Mouse (Mus musculus) CD4-positive naive resting alpha-beta T cell, adult 57 days (primary cell): ENCODE results near the gene C530025M09Rik. TPM values are rescaled to one million over a fixed set of nuclear protein-coding genes. Genes with fewer than 3 reads are reported as not detected.

Experiments
- total RNA-seq: library from RNA; stranded (reverse); gene quantifications from one replicate; pipeline ENCODE4 v1.2.4, GENCODE M21; 2023

Gene C530025M09Rik
- total RNA-seq, result not detected

DNA sequence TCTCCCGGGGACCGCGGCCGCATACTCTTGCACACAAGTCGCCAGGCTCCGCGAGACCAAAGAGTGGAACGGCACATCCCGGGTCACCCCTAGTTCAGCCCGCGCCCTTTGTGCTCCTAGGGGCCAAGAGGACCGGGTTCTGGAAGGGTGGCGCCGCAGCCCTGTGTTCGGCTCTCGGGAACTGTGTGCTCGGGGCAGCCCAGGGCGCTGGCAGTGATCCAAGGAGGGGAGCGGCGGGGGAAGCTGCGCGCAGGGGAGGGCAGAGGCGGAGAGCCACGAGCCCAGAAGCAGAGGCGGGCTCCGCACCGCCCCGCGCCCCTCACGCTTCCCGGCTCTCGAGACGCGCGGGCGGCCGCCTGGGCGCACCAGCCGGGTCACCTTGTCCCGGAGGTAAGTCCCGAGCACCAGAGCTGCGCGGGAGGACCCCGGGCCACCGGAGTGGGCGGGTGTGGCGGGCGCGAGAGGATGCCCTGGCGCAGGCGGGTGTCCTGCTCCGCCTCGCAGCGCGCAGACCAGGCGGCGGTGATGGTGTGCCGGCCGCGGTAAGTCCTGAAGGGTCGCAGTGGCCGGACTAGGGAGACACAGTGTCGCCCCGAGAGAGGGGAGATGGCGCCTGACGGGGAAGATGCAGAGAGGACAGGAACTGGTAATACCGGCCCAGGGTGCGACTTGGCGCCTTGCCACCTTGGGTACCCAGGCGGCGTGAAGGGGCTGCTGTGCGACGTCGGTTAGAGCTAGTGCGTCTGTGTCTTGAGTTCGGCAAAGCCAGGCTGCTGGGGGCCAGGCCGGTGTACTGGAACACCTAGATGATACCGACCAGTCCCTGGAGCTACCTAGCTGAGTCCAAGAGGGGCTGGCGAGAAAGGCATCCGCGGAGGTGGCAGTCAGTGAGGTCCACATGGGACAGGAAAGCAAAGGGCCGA, at the start of gene C530025M09Rik:
TSS of gene C530025M09Rik (minus strand) at position 678 of the 923 bp plus-strand sequence.

GRCm38 (mm10) chr2:149828911-149829310, 2.1 kb downstream of the C530025M09Rik start, which contains the start of gene Syndig1:
Syndig1 (plus strand) TSS chr2:149829211.

Other genes starting within 250 kb of the C530025M09Rik start
- gene Syndig1, start 2.0 kb downstream of the C530025M09Rik start, total RNA-seq, result not detected